Mouse (Mus musculus) neural tube, embryonic 13.5 days (tissue): ENCODE data around the gene Chpf. TPM values are rescaled to one million over a fixed set of nuclear protein-coding genes. Genes with fewer than 3 reads are reported as not detected.

Source experiments
- polyA plus RNA-seq: library from polyadenylated mRNA; unstranded; fragments of >200 nt; fragmentation: Nextera tagmentation; extraction: Ambion mirVana; gene quantifications from 2 replicates; pipeline ENCODE4 v1.2.1, GENCODE M21; 2015

Chpf gene
- polyA plus RNA-seq, 1 experiment from 2014 or later: 41.0 TPM

Other genes with a start within 250 kb of the Chpf start
- gene A630095N17Rik, start 247.2 kb downstream of the Chpf start, polyA plus RNA-seq: not detected in 2 replicates
- 68.2 and 73.0 TPM in 2 replicates for gene Dnajb2, start 242.9 kb downstream of the Chpf start, polyA plus RNA-seq
- 15.8 and 19.2 TPM in 2 replicates for gene Ptprn, start 214.8 kb downstream of the Chpf start, polyA plus RNA-seq
- 116 and 131 TPM in 2 replicates for gene Resp18, start 200.9 kb downstream of the Chpf start, polyA plus RNA-seq
- gene Dnpep, start 161.3 kb downstream of the Chpf start, polyA plus RNA-seq: 187 and 190 TPM in 2 replicates
- 3.3 and 7.7 TPM in 2 replicates for gene Des, start 119.0 kb downstream of the Chpf start, polyA plus RNA-seq
- 17.8 and 21.4 TPM in 2 replicates for gene Speg, start 104.0 kb downstream of the Chpf start, polyA plus RNA-seq
- gene Gmppa, start 43.4 kb downstream of the Chpf start, polyA plus RNA-seq: 74.4 and 75.9 TPM in 2 replicates
- 28.7 and 28.8 TPM in 2 replicates for gene Asic4, start 28.9 kb downstream of the Chpf start, polyA plus RNA-seq
- gene Tmem198, start 225 bp upstream of the Chpf start, polyA plus RNA-seq: 37.2 and 40.9 TPM in 2 replicates
- 28.1 and 30.1 TPM in 2 replicates for gene Obsl1, start 27.1 kb upstream of the Chpf start, polyA plus RNA-seq
- 13.3 and 13.7 TPM in 2 replicates for gene Inha, start 27.8 kb upstream of the Chpf start, polyA plus RNA-seq
- gene Stk11ip, start 42.2 kb upstream of the Chpf start, polyA plus RNA-seq: 19.7 and 20.1 TPM in 2 replicates
- 36.9 and 39.3 TPM in 2 replicates for gene Slc4a3, start 67.0 kb upstream of the Chpf start, polyA plus RNA-seq